Mouse (Mus musculus) erythroblast, embryonic 14.5 days (primary cell): ENCODE results near the gene Ccl21b.
"Not testable (repeated sequence)": the region's sequence is repeated elsewhere in the genome, so short reads cannot be mapped to it uniquely, and the experiment has no call there.

Experiments
- GATA1 ChIP-seq: IDR thresholded peaks from 2 replicates; pipeline ENCODE4 v1.6.1; 2012; ENCODE audit warnings: low read length, inconsistent platforms, mixed read lengths
- TAL1 ChIP-seq: IDR thresholded peaks from 3 replicates; pipeline ENCODE4 v1.6.1; 2012; ENCODE audit warnings: low read length, inconsistent platforms, mixed read lengths

- not testable (repeated sequence) for TF ChIP-seq GATA1, TAL1
These were observed 38.4 kb downstream of the Ccl21b start, which contains the start of gene Gm21953 for GRCm38 (mm10) chr4:42293967-42294366.
